Mouse (Mus musculus): ENCODE data around the gene Adcy9. TPM values are rescaled to one million over a fixed set of nuclear protein-coding genes. Genes with fewer than 3 reads are reported as not detected.
"Not testable (repeated sequence)": the region's sequence is repeated elsewhere in the genome, so short reads cannot be mapped to it uniquely, and the experiment has no call there.

Adcy9 gene
- total RNA-seq, 2 experiments from 2014 or later = 26.3 to 30.6 TPM

DNA sequence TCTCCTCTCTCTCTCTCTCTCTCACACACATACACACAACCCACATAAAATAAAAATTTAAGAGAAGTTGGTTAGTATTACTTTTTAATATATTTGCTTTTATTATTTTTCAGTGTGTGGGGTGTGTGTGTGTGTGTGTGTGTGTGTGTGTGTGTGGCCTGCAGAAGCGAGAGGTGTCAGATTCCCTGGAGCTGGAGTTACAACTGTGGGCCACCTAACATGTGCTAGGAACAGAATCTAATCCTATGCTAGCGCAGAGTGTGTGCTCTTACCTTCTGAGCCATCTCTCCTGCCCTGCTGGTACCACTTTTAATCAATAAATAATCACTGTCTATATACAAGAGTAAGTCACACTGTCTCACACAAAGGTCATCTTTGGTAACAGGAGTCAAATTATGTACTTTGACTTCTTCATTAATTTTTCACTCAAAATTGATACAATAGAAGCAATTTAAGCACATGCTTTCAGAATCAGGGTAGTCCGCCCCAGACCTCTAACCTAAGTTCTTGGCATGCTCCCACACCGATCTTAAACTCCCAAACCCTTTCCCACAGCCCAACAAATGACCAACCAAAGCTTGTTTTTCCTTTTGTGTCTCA, 25.2 kb downstream of the Adcy9 start:
- intact Hi-C loops (cut with DNase I) = loop anchor here (5.0 kb wide), 1 partner anchor 78 kb away; no protein-coding TSS in a partner anchor
- DNase-seq = no peak

GRCm38 (mm10) chr16:4383473-4384038, 36.7 kb downstream of the Adcy9 start:
- DNase-seq = no peak
- intact Hi-C loops (cut with DNase I) = no loop called here

- DNase-seq = no peak
- intact Hi-C loops (cut with DNase I) = no loop called here
These were observed 37.9 kb downstream of the Adcy9 start for GRCm38 (mm10) chr16:4382406-4382805.

DNA sequence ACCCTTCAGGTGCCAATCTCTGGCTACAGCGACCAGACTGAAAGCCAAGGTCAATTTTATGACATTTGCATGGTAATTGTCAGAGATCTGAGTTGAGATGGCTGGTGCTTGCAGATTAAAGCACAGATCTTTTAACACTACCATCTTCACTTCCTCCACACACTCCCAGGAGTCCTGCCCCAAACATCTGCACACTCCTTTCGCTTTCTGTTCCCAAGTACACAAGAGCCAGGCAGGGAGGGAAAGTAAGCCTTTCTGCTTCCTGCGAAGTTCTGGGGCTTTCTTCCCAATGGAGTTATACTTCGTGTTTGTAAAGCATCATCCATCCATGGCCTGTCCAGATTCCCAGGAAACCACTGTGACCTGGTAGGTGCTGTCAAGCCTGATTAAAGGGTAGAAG, 38.8 kb downstream of the Adcy9 start:
- intact Hi-C loops (cut with DNase I) = no loop called here
- no peak for DNase-seq

DNA sequence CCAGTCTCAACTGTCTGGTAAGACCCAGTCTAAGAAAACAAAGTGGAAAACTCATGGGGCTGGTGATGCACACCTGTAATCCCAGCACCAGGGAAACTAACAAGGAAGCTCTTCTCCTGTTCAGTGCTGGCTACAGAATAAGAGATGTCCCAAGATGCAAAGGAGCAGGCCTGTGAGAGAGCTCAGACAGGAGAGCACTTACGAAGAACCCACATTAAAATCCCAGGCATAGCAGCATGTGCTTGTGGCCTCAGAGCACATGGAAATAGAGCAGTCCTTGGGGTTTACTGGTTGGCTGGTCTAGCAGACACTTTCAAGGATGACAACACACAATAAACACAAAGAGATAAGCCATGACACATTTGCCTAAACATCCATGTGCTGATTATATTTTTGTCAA, 41.5 kb downstream of the Adcy9 start:
- no peak for DNase-seq
- intact Hi-C loops (cut with DNase I) = no loop called here

GRCm38 (mm10) chr16:4377556-4377955, 42.7 kb downstream of the Adcy9 start:
- DNase-seq = no peak
- intact Hi-C loops (cut with DNase I) = no loop called here

- DNase-seq = peak; percentile 41 to 58
- intact Hi-C loops (cut with DNase I) = no loop called here
These were observed 45.4 kb downstream of the Adcy9 start for GRCm38 (mm10) chr16:4374780-4375380.

DNA sequence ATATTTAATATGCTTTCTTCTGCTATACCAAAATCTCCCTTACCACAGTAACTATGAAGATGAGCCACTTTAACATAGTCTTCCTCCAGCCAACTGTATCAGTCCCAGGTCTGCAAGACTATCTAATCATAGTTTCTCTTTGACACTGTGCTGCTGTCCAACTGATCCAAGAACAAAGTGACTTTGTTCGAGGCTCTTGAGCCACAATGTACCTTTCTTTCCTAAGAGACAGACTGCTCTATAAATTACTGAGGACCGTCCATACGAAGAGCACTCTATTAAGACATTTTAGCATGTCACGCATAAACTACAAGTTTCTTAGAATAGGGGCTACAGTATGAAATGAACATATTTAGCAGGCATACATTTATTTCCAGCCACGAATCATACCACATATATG, 46.0 kb downstream of the Adcy9 start:
- intact Hi-C loops (cut with DNase I) = no loop called here
- DNase-seq = no peak

DNA sequence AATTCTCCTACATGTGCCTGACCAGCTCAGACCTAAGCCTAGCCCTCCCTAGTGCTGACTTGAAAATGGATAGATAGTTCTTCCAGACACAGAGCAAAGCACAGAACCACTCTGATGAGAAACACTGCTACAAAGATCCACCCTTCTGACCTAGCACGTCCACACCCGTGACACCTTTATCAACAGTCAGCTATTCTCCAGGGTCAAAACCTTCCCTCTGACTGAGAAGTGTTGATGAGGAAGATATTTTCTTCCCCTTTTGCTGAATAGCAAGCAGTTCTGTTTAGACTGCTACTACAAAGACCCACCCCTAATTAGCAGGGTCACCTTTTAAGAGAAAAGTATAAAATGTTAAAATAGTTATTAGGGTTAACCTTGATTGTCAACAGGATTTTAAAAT, 49.3 kb downstream of the Adcy9 start:
- intact Hi-C loops (cut with DNase I) = no loop called here
- no peak for DNase-seq

DNA sequence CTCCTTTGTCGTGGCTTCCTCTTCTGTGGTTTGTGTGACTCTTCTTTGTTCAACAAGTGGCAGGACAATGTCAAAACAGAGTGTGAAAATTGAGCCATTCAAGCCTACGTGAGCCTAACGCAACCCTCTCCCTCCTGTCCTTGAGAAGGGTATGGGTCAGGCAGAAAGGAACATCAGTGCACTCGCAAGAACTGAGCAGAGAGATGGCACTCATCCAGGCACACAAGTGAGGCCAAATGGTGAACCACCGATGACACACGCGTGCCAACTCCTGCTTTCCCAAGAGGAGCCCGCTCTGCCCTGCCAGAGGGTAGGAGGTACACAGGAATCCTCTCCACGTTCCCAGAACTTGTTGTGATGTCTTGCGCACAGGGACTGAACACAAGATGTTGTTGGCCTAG, 50.2 kb downstream of the Adcy9 start:
- peak; percentile 52 to 68 for DNase-seq
- intact Hi-C loops (cut with DNase I) = no loop called here

GRCm38 (mm10) chr16:4367930-4368329, 52.4 kb downstream of the Adcy9 start:
- intact Hi-C loops (cut with DNase I) = no loop called here
- no peak for DNase-seq

GRCm38 (mm10) chr16:4367291-4367690, 53.0 kb downstream of the Adcy9 start:
- peak in 1 of 2 experiments; percentile 18 for DNase-seq
- intact Hi-C loops (cut with DNase I) = no loop called here

- intact Hi-C loops (cut with DNase I) = no loop called here
- DNase-seq = no peak
These were observed 53.6 kb downstream of the Adcy9 start for GRCm38 (mm10) chr16:4366671-4367070.

GRCm38 (mm10) chr16:4363341-4364116, 56.8 kb downstream of the Adcy9 start:
- intact Hi-C loops (cut with DNase I) = no loop called here
- no peak for DNase-seq

GRCm38 (mm10) chr16:4355260-4356043, 64.8 kb downstream of the Adcy9 start:
- intact Hi-C loops (cut with DNase I) = no loop called here
- DNase-seq = no peak

DNA sequence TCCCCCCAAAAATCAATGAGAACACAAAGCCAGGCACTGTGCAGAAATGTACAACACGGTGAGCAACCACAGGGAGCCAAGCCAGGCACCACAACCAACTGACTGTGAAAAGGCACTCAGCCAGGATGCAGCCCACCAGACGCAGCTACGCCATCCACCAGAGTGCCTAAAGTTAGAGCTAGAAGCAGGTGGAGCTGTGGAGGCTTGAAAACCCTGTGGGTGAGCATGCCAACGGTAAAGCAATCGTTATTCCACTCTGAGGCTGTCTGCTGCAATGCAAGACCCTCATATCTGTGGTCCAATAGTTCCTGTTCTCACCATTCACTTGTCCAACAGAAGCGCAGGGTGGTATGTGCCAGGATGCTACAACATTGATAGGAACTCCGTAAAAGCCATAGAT, 77.7 kb downstream of the Adcy9 start:
- DNase-seq = no peak
- intact Hi-C loops (cut with DNase I) = no loop called here

- intact Hi-C loops (cut with DNase I) = no loop called here
- DNase-seq = no peak
These were observed 78.8 kb downstream of the Adcy9 start for GRCm38 (mm10) chr16:4341316-4342062.

DNA sequence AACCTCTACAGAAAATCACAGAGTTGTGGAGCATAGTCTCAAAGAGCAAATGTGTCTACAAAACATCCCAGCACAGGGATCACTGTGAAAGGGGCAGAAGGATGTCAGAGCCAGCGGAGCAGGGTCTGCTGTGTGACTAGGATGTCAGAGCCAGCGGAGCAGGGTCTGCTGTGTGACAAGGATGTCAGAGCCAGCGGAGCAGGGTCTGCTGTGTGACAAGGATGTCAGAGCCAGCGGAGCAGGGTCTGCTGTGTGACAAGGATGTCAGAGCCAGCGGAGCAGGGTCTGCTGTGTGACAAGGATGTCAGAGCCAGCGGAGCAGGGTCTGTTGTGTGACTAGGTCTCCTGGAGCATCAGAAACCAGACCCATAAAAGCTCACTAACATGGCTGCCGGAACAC, 81.1 kb downstream of the Adcy9 start:
- intact Hi-C loops (cut with DNase I); DNase-seq: not testable (repeated sequence)

GRCm38 (mm10) chr16:4337269-4337668, 83.0 kb downstream of the Adcy9 start:
- intact Hi-C loops (cut with DNase I) = no loop called here
- no peak for DNase-seq

GRCm38 (mm10) chr16:4333788-4334187, 86.5 kb downstream of the Adcy9 start:
- DNase-seq = no peak
- intact Hi-C loops (cut with DNase I) = no loop called here
